Mouse (Mus musculus): ENCODE results near the gene Kcnk5. TPM values are rescaled to one million over a fixed set of nuclear protein-coding genes. Genes with fewer than 3 reads are reported as not detected.

Kcnk5 gene
- polyA plus RNA-seq, 1 experiment, result 7.2 TPM

- no peak within 1 kb of the TSS for H3ac ChIP-seq (ENCODE audit: control insufficient read depth, insufficient read length)
- no peaks in the 10 kb centered on the region for H3K36me3 ChIP-seq (ENCODE audit: control insufficient read depth, insufficient read depth)
- TF ChIP-seq MAX (IDR thresholded peaks at IDR 0.05; ENCODE audit: low read depth) (no peak), TCF12 (IDR thresholded peaks at IDR 0.05; ENCODE audit: insufficient read depth, poor library complexity, severe bottlenecking) (no peak), SRF (IDR thresholded peaks at IDR 0.05; ENCODE audit: control insufficient read depth, insufficient read length, low read depth) (no peak), REST (IDR thresholded peaks at IDR 0.05; ENCODE audit: insufficient read depth, insufficient read length) (no peak), CEBPB (IDR thresholded peaks at IDR 0.05; ENCODE audit: insufficient read depth, poor library complexity, severe bottlenecking) (no peak), TCF3 (IDR thresholded peaks at IDR 0.05; ENCODE audit: insufficient read length, low read depth) (no peak), USF1 (IDR thresholded peaks at IDR 0.05; ENCODE audit: low read depth) (no peak), POLR2A (IDR thresholded peaks at IDR 0.05; ENCODE audit: insufficient read length, low read depth) (no peak), POLR2AphosphoS2 (IDR thresholded peaks at IDR 0.05; ENCODE audit: insufficient read length, low read depth) (no peak), MYOG (IDR thresholded peaks at IDR 0.05; ENCODE audit: control insufficient read depth in 1 of 3, insufficient read depth in 1 of 3, insufficient read length in 2 of 3, low read depth in 2 of 3) (no peak), MYOD1 (IDR thresholded peaks at IDR 0.05; ENCODE audit: control insufficient read depth in 1 of 3, insufficient read length in 2 of 3, low read depth in 2 of 3) (no peak), E2F4 (IDR thresholded peaks at IDR 0.05; ENCODE audit: insufficient read depth) (no peak)
- no peaks in the 10 kb centered on the region for H3K27me3 ChIP-seq (ENCODE audit: control insufficient read depth, insufficient read depth, insufficient read length)
- no peak within 1 kb of the TSS for H3K4me2 ChIP-seq (ENCODE audit: low read depth)
- H3K4me3 ChIP-seq, result no peak within 1 kb of the TSS
- H3K79me2 ChIP-seq (ENCODE audit: control insufficient read depth, insufficient read depth), result no peaks in the 10 kb centered on the region
These were observed 42.9 kb downstream of the Kcnk5 start, which contains the start of gene Saysd1 for GRCm38 (mm10) chr14:20138484-20139355. TSS of gene Saysd1 (minus strand) at chr14:20138534.

DNA sequence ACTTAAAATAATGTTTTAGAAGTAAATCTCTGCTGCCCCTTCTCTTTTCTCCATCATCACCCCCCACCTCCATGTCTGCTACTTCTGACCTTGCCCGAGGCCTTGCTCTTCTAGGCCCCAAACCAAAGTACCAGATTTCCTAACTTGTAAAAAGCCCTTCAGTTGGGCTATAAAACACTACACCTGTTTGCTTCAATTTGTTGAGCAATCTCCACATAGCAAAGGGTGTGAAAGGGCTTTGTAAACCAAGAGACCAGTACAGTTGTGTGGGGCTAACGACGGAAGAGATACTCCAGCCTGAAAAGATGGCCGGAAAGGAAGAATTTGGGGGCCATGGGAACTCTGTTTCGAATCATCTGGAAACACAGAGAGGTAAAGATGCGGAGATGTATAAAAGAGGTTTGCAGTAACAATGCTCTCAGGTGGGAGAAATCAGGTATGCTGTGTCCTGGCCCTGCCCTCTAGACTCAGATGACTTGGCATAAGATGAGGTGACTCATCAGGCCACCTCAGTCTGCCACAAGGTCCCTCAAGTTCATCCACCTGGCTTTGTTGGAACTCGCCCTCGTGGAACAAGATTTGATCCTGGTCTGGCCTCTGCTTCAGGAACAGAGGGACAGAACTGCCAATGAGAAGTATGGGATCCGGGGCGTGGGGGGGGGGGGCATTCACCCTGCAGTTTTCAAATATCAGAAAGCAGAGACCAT is 46.5 kb downstream of the Kcnk5 start:
- no peak overlapping the region for H3ac ChIP-seq (ENCODE audit: control insufficient read depth, insufficient read length)
- no peaks in the 10 kb centered on the region for H3K36me3 ChIP-seq (ENCODE audit: control insufficient read depth, insufficient read depth)
- H3K79me2 ChIP-seq (ENCODE audit: control insufficient read depth, insufficient read depth), result no peaks in the 10 kb centered on the region
- no peak overlapping the region for H3K4me2 ChIP-seq (ENCODE audit: low read depth)
- TF ChIP-seq TCF3 (IDR thresholded peaks at IDR 0.05; ENCODE audit: insufficient read length, low read depth) (no peak), E2F4 (IDR thresholded peaks at IDR 0.05; ENCODE audit: insufficient read depth) (no peak), POLR2AphosphoS2 (IDR thresholded peaks at IDR 0.05; ENCODE audit: insufficient read length, low read depth) (no peak), MYOD1 (IDR thresholded peaks at IDR 0.05; ENCODE audit: control insufficient read depth in 1 of 3, insufficient read length in 2 of 3, low read depth in 2 of 3) (no peak), CEBPB (IDR thresholded peaks at IDR 0.05; ENCODE audit: insufficient read depth, poor library complexity, severe bottlenecking) (no peak), REST (IDR thresholded peaks at IDR 0.05; ENCODE audit: insufficient read depth, insufficient read length) (no peak), MAX (IDR thresholded peaks at IDR 0.05; ENCODE audit: low read depth) (no peak), USF1 (IDR thresholded peaks at IDR 0.05; ENCODE audit: low read depth) (no peak), SRF (IDR thresholded peaks at IDR 0.05; ENCODE audit: control insufficient read depth, insufficient read length, low read depth) (no peak), TCF12 (IDR thresholded peaks at IDR 0.05; ENCODE audit: insufficient read depth, poor library complexity, severe bottlenecking) (no peak)
- no peak overlapping the region for H3K4me3 ChIP-seq
- no peaks in the 10 kb centered on the region for H3K27me3 ChIP-seq (ENCODE audit: control insufficient read depth, insufficient read depth, insufficient read length)

DNA sequence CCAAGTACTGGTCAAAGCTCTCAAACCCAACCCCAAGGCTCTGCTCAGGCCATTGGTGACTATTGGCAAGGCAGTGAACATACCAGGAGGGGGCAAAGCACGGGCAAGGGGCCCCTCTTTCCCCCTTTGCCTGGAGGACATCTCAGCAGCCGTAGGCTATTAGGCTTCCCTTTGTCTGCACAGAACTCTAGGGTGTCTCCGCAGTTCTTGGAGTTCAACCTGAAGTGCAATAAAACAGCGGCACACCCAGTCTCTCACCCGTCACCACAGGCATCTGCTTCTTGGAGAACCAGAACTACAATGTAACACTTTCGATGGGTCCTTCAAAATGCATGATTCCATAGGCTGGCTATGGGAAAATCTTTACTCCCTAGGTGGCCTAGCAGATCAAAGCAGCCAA is 53.4 kb downstream of the Kcnk5 start:
- H3K27me3 ChIP-seq (ENCODE audit: control insufficient read depth, insufficient read depth, insufficient read length), result no peaks in the 10 kb centered on the region
- no peaks in the 10 kb centered on the region for H3K79me2 ChIP-seq (ENCODE audit: control insufficient read depth, insufficient read depth)
- H3ac ChIP-seq (ENCODE audit: control insufficient read depth, insufficient read length), result no peak overlapping the region
- no peaks in the 10 kb centered on the region for H3K36me3 ChIP-seq (ENCODE audit: control insufficient read depth, insufficient read depth)
- no peak overlapping the region for H3K4me3 ChIP-seq
- H3K4me2 ChIP-seq (ENCODE audit: low read depth), result no peak overlapping the region
- TF ChIP-seq REST (IDR thresholded peaks at IDR 0.05; ENCODE audit: insufficient read depth, insufficient read length), result no peak
- no peak for TF ChIP-seq MAX (IDR thresholded peaks at IDR 0.05; ENCODE audit: low read depth)
- no peak for TF ChIP-seq POLR2A (IDR thresholded peaks at IDR 0.05; ENCODE audit: insufficient read length, low read depth)
- no peak for TF ChIP-seq CEBPB (IDR thresholded peaks at IDR 0.05; ENCODE audit: insufficient read depth, poor library complexity, severe bottlenecking)
- no peak for TF ChIP-seq TCF12 (IDR thresholded peaks at IDR 0.05; ENCODE audit: insufficient read depth, poor library complexity, severe bottlenecking)
- no peak for TF ChIP-seq TCF3 (IDR thresholded peaks at IDR 0.05; ENCODE audit: insufficient read length, low read depth)
- no peak for TF ChIP-seq MYOD1 (IDR thresholded peaks at IDR 0.05; ENCODE audit: control insufficient read depth in 1 of 3, insufficient read length in 2 of 3, low read depth in 2 of 3)
- no peak for TF ChIP-seq USF1 (IDR thresholded peaks at IDR 0.05; ENCODE audit: low read depth)
- no peak for TF ChIP-seq POLR2AphosphoS2 (IDR thresholded peaks at IDR 0.05; ENCODE audit: insufficient read length, low read depth)
- no peak for TF ChIP-seq SRF (IDR thresholded peaks at IDR 0.05; ENCODE audit: control insufficient read depth, insufficient read length, low read depth)
- TF ChIP-seq E2F4 (IDR thresholded peaks at IDR 0.05; ENCODE audit: insufficient read depth), result no peak
- TF ChIP-seq MYOG (IDR thresholded peaks at IDR 0.05; ENCODE audit: control insufficient read depth in 1 of 3, insufficient read depth in 1 of 3, insufficient read length in 2 of 3, low read depth in 2 of 3), result no peak

DNA sequence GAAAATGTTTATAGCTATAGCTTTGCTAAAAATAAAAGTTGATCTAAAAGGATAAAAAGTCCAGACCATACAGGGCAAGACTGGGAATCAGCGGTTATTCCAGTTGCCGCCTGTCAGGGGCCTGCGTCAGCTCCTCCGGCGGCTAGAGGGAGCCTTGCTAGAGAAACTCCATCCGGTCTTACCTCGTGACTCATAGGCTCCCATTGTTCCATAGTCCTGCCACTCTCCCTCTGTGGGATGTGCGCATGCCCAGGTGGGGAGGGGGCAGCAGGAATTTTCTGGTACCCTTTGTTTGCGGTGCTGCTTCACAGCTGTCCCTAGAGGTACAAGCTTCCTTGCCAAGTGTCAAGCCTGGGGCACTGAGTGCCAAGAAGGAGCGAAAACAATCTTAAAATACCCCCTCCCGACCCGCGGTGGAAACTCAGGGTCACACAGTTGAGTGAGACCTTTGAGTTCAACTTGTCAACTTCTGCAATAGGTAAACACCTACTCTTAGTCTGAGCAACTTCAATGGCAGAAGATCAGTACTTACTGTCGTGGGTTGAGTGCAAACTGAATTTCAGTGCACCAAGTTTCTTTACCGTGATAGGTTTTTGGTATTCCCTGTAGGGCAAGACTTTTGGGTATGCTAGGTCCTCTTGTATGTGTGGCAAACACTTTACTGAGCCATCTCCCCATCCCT is 54.1 kb downstream of the Kcnk5 start:
- Histone ChIP-seq H3K36me3 (ENCODE audit: control insufficient read depth, insufficient read depth) (no peaks in the 10 kb centered on the region), H3K27me3 (ENCODE audit: control insufficient read depth, insufficient read depth, insufficient read length) (no peaks in the 10 kb centered on the region), H3K4me3 (no peak overlapping the region), H3ac (ENCODE audit: control insufficient read depth, insufficient read length) (no peak overlapping the region), H3K79me2 (ENCODE audit: control insufficient read depth, insufficient read depth) (no peaks in the 10 kb centered on the region), H3K4me2 (ENCODE audit: low read depth) (no peak overlapping the region)
- TF ChIP-seq MYOG (IDR thresholded peaks at IDR 0.05; ENCODE audit: control insufficient read depth in 1 of 3, insufficient read depth in 1 of 3, insufficient read length in 2 of 3, low read depth in 2 of 3) (no peak), POLR2A (IDR thresholded peaks at IDR 0.05; ENCODE audit: insufficient read length, low read depth) (no peak), TCF12 (IDR thresholded peaks at IDR 0.05; ENCODE audit: insufficient read depth, poor library complexity, severe bottlenecking) (no peak), USF1 (IDR thresholded peaks at IDR 0.05; ENCODE audit: low read depth) (no peak), E2F4 (IDR thresholded peaks at IDR 0.05; ENCODE audit: insufficient read depth) (no peak), MYOD1 (IDR thresholded peaks at IDR 0.05; ENCODE audit: control insufficient read depth in 1 of 3, insufficient read length in 2 of 3, low read depth in 2 of 3) (no peak)

Data from myocyte (in vitro differentiated cells).